In the genomic region with DNA sequence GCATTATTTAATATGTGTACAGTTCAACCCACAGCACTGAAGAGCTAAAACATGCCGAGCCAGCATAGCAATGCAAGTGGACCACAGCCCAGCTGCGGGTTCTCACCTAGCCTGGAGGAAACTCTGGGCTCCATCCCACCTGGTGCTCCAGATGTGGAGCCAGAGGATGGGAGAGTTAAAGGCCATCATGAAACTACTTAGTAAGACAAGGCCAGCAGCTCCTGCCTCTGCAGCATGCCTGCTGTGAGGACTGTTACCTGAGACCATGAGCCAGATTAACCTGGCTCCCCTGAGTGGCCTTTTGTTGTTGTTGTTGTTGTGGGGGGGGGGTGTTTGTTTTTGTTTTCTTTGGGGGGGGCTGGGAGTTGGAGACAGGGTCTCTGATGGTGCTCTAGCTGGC, we compare ENCODE assay signal across 19 mouse cellular contexts. TPM values are rescaled to one million over a fixed set of nuclear protein-coding genes. Genes with fewer than 3 reads are reported as not detected.
"Had no signal": no experiment of that assay in that cellular context is flagged by ENCODE, and none has a peak within 500 bp of the region (broad histone marks: within the 10 kb centered on the region; RNA-seq: fewer than 3 reads in every experiment).

No protein-coding gene starts in this region.

- H3K9me3 ChIP-seq: liver, embryonic 12.5 days; midbrain, embryonic 10.5 days; midbrain, embryonic 12.5 days; neural tube, embryonic 15.5 days had no signal

- H3K27me3 ChIP-seq: liver, embryonic 12.5 days; midbrain, embryonic 12.5 days; neural tube, embryonic 13.5 days; neural tube, embryonic 15.5 days had no signal

- ATAC-seq: liver, embryonic 12.5 days; lung, postnatal 0 days had no signal

- H3K4me1 ChIP-seq: liver, embryonic 12.5 days; midbrain, embryonic 12.5 days; neural tube, embryonic 13.5 days; neural tube, embryonic 15.5 days had no signal

- H3K9ac ChIP-seq: liver, embryonic 12.5 days; liver, embryonic 14.5 days; midbrain, embryonic 12.5 days; neural tube, embryonic 13.5 days; neural tube, embryonic 15.5 days had no signal

- H3K4me2 ChIP-seq: liver, embryonic 12.5 days; midbrain, embryonic 12.5 days; neural tube, embryonic 13.5 days; neural tube, embryonic 15.5 days had no signal

- DNase-seq: lung, adult 18-20 months; lung, postnatal 4 days; retina, postnatal 1 day; right cerebral cortex, adult 18-20 months; right cerebral cortex, postnatal 25 days; right cerebral cortex, postnatal 4 days; spleen, adult 18-20 months; thymus, adult 18-20 months; thymus, postnatal 14 days; thymus, postnatal 36 days had no signal

- H3K4me3 ChIP-seq: liver, embryonic 12.5 days; midbrain, embryonic 10.5 days; midbrain, embryonic 12.5 days; myocyte; neural tube, embryonic 13.5 days; neural tube, embryonic 15.5 days had no signal

- H3K27ac ChIP-seq: liver, embryonic 12.5 days; liver, embryonic 14.5 days; midbrain, embryonic 10.5 days; midbrain, embryonic 12.5 days; neural tube, embryonic 13.5 days; neural tube, embryonic 15.5 days had no signal

- H3K36me3 ChIP-seq: liver, embryonic 12.5 days; midbrain, embryonic 10.5 days; midbrain, embryonic 12.5 days; neural tube, embryonic 13.5 days; neural tube, embryonic 15.5 days had no signal

RNA-seq across cellular contexts. Expression of gene Cldn15, which starts 23.0 kb away (rescaled TPM):
- polyA plus RNA-seq: neural tube, embryonic 11.5 days had no signal
